Mouse (Mus musculus): ENCODE measurements around the gene Myo1c. TPM values are rescaled to one million over a fixed set of nuclear protein-coding genes. Genes with fewer than 3 reads are reported as not detected.
A peak's percentile ranks its signal among the peaks of the same experiment; 100 is the strongest.

Gene Myo1c
- total RNA-seq, 2 experiments from 2014 or later: 17.3 to 22.2 TPM

- no peak for ATAC-seq (replicated peaks; ENCODE audit: low FRiP score, poor library complexity, severe bottlenecking)
These were observed 10.9 kb downstream of the Myo1c start for GRCm38 (mm10) chr11:75660941-75661800.

GRCm38 (mm10) chr11:75662131-75662530, 11.8 kb downstream of the Myo1c start:
- no peak for ATAC-seq (replicated peaks; ENCODE audit: low FRiP score, poor library complexity, severe bottlenecking)

- ATAC-seq (replicated peaks; ENCODE audit: low FRiP score, poor library complexity, severe bottlenecking): no peak
These were observed 16.0 kb downstream of the Myo1c start for GRCm38 (mm10) chr11:75666296-75666695.

GRCm38 (mm10) chr11:75668621-75669020, 18.3 kb downstream of the Myo1c start:
- no peak for ATAC-seq (replicated peaks; ENCODE audit: low FRiP score, poor library complexity, severe bottlenecking)

GRCm38 (mm10) chr11:75669176-75669852, 19.0 kb downstream of the Myo1c start:
- ATAC-seq (replicated peaks; ENCODE audit: low FRiP score, poor library complexity, severe bottlenecking): no peak

GRCm38 (mm10) chr11:75669853-75670200, 19.5 kb downstream of the Myo1c start:
- no peak for ATAC-seq (replicated peaks; ENCODE audit: low FRiP score, poor library complexity, severe bottlenecking)

GRCm38 (mm10) chr11:75671426-75672180, 21.3 kb downstream of the Myo1c start:
- no peak for ATAC-seq (replicated peaks; ENCODE audit: low FRiP score, poor library complexity, severe bottlenecking)

- ATAC-seq (replicated peaks; ENCODE audit: low FRiP score, poor library complexity, severe bottlenecking): no peak
These were observed 23.1 kb downstream of the Myo1c start for GRCm38 (mm10) chr11:75673411-75673810.

- ATAC-seq (replicated peaks; ENCODE audit: low FRiP score, poor library complexity, severe bottlenecking): no peak
These were observed 24.6 kb downstream of the Myo1c start for GRCm38 (mm10) chr11:75674875-75675274.

GRCm38 (mm10) chr11:75677881-75678746, 27.8 kb downstream of the Myo1c start:
- ATAC-seq (replicated peaks; ENCODE audit: low FRiP score, poor library complexity, severe bottlenecking): no peak

- ATAC-seq (replicated peaks; ENCODE audit: low FRiP score, poor library complexity, severe bottlenecking): peak; percentile 95
These were observed 28.6 kb downstream of the Myo1c start, which contains the start of gene Crk for GRCm38 (mm10) chr11:75678747-75679438. Gene Crk (plus strand): TSS chr11:75679259.

GRCm38 (mm10) chr11:75679439-75680171, 29.3 kb downstream of the Myo1c start:
- ATAC-seq (replicated peaks; ENCODE audit: low FRiP score, poor library complexity, severe bottlenecking): peak; percentile 61

GRCm38 (mm10) chr11:75684462-75684861, 34.2 kb downstream of the Myo1c start:
- no peak for ATAC-seq (replicated peaks; ENCODE audit: low FRiP score, poor library complexity, severe bottlenecking)

GRCm38 (mm10) chr11:75684956-75685355, 34.7 kb downstream of the Myo1c start:
- no peak for ATAC-seq (replicated peaks; ENCODE audit: low FRiP score, poor library complexity, severe bottlenecking)

- ATAC-seq (replicated peaks; ENCODE audit: low FRiP score, poor library complexity, severe bottlenecking): no peak
These were observed 37.2 kb downstream of the Myo1c start for GRCm38 (mm10) chr11:75687343-75687993.

- ATAC-seq (replicated peaks; ENCODE audit: low FRiP score, poor library complexity, severe bottlenecking): no peak
These were observed 37.8 kb downstream of the Myo1c start for GRCm38 (mm10) chr11:75688132-75688531.

- no peak for ATAC-seq (replicated peaks; ENCODE audit: low FRiP score, poor library complexity, severe bottlenecking)
These were observed 39.7 kb downstream of the Myo1c start for GRCm38 (mm10) chr11:75689977-75690376.

GRCm38 (mm10) chr11:75691047-75691446, 40.7 kb downstream of the Myo1c start:
- no peak for ATAC-seq (replicated peaks; ENCODE audit: low FRiP score, poor library complexity, severe bottlenecking)

All from erythroid progenitor cell, adult 5-6 weeks (primary cell).